Mouse (Mus musculus): ENCODE results near the gene C1galt1.

C1galt1 gene

DNA sequence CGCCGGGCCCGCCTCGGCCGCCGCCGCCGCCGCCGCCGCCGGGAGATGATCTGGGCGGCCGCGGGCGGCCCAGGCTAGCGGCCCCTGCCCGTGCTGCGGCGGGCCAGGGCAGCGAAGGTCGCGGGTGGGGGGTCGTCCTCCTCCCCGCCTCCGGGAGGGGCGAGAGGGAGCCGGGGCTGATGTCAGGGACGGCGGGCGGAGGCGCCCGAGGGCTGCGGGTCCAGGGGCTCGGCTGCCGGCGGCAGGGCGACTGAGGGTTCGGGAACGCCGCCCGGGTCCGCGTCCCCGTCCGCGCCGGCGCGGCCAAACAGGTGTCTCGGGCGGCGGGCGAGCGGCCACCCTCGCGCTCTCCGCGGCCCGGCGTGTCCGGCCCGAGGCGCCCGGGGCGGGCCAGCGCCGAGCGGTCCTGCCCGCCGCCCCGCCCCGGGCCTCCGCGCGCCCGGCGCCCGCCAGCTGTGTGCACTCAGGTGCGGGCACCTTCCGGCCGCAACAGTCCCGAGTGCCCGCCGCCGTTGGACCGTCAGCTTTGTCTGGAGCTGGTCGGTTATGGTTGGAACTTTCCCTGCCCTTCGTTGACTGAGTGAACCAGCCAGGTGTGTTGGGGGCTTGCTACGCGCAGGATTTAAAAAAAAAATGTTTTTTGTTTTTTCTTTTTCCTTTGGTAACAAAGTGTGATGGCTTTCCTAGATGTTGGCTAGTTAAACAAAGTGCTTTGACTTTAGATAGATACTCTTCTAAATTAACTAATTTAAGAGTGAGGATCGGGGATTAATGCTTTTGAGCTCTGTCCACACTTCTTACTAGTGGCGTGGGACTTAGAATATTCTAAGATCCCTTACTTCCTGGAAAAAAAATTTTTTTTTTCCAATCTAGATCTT, at the start of gene C1galt1:
C1galt1 (plus strand) TSS at position 41 of the 878 bp plus-strand sequence.
- no peak for DNase-seq (ENCODE audit: low spot score)

- DNase-seq (ENCODE audit: low spot score), result no peak
Observed at GRCm38 (mm10) chr6:7799969-7800368, 44.7 kb upstream of the C1galt1 start.

GRCm38 (mm10) chr6:7803765-7804542, 40.7 kb upstream of the C1galt1 start:
- no peak for DNase-seq (ENCODE audit: low spot score)

GRCm38 (mm10) chr6:7814146-7814545, 30.5 kb upstream of the C1galt1 start:
- DNase-seq (ENCODE audit: low spot score), result no peak

DNA sequence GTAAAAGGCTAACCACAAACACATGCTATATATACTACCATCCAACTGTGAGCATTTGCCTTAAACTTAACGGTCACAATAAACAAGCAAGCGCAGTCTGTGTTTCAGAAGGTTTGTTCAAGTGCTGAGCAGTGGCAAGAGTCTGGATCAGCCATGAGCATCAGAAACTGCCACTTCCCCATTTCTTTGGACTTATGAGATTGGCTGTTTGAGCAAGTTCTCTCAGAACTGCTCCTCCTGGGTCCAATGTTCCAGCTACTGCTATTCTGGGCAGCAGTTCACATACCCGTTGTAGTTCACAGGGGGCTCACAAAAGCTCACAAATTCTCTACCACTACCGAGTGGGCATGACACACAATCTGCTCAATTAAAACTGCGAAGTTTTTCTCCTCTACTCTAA, 28.4 kb upstream of the C1galt1 start:
- no peak for DNase-seq (ENCODE audit: low spot score)

DNA sequence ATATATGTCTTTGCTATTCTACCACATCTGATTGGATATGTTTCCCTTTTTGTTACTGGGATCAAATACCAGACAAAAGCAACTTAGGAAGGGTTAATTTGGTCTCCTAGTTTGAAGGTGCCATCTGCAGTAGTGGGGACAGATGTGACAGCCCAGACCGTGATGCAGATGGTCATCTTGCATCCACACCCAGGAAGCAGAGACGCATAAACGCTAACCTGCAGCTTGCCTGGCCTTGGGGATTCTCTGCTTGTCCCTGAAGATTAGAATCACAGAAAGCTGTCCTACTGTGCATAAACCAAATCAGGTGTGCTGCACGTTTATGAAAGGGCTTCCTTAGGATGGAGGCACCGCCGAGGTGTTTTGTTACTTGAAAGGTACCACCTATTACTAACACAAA, 22.0 kb upstream of the C1galt1 start:
- DNase-seq (ENCODE audit: low spot score), result no peak

GRCm38 (mm10) chr6:7830793-7831192, 13.8 kb upstream of the C1galt1 start:
- no peak for DNase-seq (ENCODE audit: low spot score)

DNA sequence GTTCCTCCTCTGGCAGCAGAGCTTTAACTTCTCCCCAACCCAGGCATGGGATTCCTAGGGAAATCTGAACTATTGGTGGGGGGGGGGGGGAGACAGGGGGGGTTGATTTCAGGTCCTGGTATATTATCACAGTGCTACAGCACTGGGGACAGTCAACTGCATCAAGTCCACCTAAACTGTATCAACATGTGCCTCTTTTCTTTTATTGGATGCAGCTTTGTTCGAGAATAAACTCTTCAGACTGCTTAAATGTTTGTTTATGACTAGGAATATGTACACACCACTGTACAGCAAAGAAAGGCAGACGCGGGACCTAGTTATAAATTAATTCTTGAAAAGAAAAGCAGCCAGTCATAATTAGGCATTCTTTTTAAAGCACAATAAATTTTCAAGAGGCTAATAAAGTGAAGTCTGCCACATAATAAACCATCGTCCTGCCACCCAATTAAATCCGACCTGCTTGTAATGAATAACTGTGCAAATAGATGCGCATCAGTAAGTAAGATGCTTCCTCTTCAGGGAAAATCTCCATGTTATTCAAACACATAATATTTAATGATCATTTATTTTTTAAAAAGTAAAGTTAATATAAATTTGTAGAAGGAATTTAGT, 12.0 kb upstream of the C1galt1 start:
- no peak for DNase-seq (ENCODE audit: low spot score)

- DNase-seq (ENCODE audit: low spot score), result no peak
Observed at GRCm38 (mm10) chr6:7843726-7844411, 773 bp upstream of the C1galt1 start.

DNA sequence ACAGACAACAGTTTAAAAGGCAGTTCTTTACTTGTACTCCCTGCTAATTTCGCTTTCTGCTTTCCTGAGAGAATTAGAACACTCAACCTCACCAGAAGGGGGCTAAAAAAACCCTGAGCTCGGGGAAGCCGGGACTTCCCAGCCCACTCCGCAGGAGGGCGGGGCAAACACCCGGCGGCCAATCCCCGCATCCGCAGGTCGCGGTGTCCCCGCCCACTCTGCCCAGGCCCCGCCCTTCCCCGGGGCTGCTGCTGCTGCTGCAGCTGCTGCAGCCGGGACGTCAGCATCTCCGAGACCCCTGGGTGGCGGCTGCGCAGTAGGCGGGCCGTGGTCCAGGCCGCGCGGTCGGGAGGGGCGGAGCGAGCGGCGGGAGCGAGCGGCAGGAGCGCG, 235 bp upstream of the C1galt1 start:
- DNase-seq (ENCODE audit: low spot score), result peak; percentile 94

- DNase-seq (ENCODE audit: low spot score), result peak; percentile 52
Observed at GRCm38 (mm10) chr6:7845680-7846017, 1.0 kb downstream of the C1galt1 start.

GRCm38 (mm10) chr6:7846726-7847439, 2.2 kb downstream of the C1galt1 start:
- no peak for DNase-seq (ENCODE audit: low spot score)

GRCm38 (mm10) chr6:7847890-7848508, 3.4 kb downstream of the C1galt1 start:
- no peak for DNase-seq (ENCODE audit: low spot score)

GRCm38 (mm10) chr6:7848714-7849113, 4.1 kb downstream of the C1galt1 start:
- no peak for DNase-seq (ENCODE audit: low spot score)

DNA sequence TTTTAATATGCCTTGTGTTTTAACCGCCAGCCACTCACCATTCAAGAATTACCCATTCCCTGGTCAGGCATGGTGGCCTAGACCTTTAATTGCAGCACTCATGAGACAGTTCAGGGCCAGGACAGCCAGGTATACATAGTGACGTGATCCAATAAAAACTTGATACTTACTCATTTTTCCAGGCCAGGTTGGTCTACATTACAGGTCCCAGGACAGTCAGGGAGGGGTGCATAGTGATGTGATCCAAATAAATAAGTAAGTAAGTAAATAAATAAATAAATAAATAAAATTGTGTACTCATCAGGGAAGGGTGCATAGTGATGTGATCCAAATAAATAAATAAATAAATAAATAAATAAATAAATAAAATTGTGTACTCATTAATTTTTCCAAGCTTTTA, 6.4 kb downstream of the C1galt1 start:
- no peak for DNase-seq (ENCODE audit: low spot score)

GRCm38 (mm10) chr6:7852919-7853318, 8.3 kb downstream of the C1galt1 start:
- peak; percentile 51 for DNase-seq (ENCODE audit: low spot score)

DNA sequence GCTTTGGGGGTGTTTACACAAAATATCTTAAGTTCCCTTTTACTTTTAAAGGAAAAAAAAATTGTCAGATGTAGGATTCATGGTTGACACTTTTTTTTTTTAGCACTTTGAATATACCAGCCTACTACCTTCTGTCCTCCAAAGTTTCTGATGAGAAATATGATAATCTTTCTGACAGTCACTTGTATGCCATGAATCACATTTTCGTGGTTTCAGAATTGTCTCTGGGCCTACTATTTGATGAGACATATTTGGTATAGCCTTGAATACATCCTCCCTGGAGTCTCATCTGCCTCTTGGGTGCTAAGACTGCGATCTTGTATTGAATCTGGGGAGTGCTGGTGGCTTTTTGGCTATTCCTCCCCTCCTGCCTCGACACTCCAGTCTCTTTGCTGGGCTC, 8.8 kb downstream of the C1galt1 start:
- DNase-seq (ENCODE audit: low spot score), result no peak

GRCm38 (mm10) chr6:7856682-7857290, 12.1 kb downstream of the C1galt1 start:
- DNase-seq (ENCODE audit: low spot score), result no peak

- peak; percentile 50 for DNase-seq (ENCODE audit: low spot score)
Observed at GRCm38 (mm10) chr6:7857356-7858247, 13.0 kb downstream of the C1galt1 start.

- no peak for DNase-seq (ENCODE audit: low spot score)
Observed at GRCm38 (mm10) chr6:7858586-7858985, 13.9 kb downstream of the C1galt1 start.
